Mouse (Mus musculus) liver, embryonic 14.5 days (tissue): ENCODE data around the gene Dner.

Source experiments
- CTCF ChIP-seq: IDR thresholded peaks from 2 replicates; pipeline ENCODE4 v1.5.1; 2016; ENCODE audit warnings: antibody characterized with exemption, low read depth, control low read depth
- EP300 ChIP-seq: IDR thresholded peaks from 2 replicates; pipeline ENCODE4 v1.6.1; 2016; ENCODE audit warnings: antibody characterized with exemption, low read depth

DNA sequence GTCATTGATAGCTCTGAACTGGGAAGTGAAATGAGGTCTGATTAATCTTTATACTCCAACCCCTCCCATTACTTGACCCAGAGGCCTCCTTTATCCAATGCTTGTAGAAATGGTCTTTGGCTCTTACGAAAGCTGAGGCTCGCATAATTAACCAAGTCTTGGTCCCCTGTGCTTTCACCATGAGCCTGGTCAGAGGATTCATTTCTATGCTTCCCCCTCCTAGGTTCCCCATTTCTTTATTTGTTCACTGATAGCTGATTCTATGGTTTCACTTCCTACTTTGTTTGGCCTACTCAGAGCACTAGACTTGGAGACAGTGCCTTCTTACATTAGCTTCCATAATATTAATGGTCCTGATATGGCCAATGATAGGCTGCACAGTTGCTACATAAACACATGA is 345.8 kb downstream of the Dner start:
- no peak for TF ChIP-seq CTCF
- no peak for TF ChIP-seq EP300
